Mouse (Mus musculus) midbrain, embryonic 15.5 days (tissue): ENCODE results near the gene Dnajc2. TPM values are rescaled to one million over a fixed set of nuclear protein-coding genes. Genes with fewer than 3 reads are reported as not detected.

ENCODE experiments used
- ATAC-seq: fragments of 200-750 bp; cut with Nextera tagmentation; replicated peaks from 2 replicates; pipeline ENCODE4 v1.8.0; 2017; ENCODE audit warnings: moderate TSS enrichment
- H3K27ac ChIP-seq: fragments of 300-500 bp; sonication (generic); 2 replicates; pipeline ENCODE4 v1.5.1; 2015; ENCODE audit warnings: mild to moderate bottlenecking, inconsistent platforms
- H3K27me3 ChIP-seq: fragments of 300-500 bp; sonication (generic); replicated peaks from 2 replicates; pipeline ENCODE4 v1.6.1; 2015; ENCODE audit warnings: inconsistent platforms
- H3K36me3 ChIP-seq: fragments of 300-500 bp; sonication (generic); replicated peaks from 2 replicates; pipeline ENCODE4 v1.6.1; 2015; ENCODE audit warnings: inconsistent platforms
- H3K4me1 ChIP-seq: fragments of 300-500 bp; sonication (generic); 2 replicates; pipeline ENCODE4 v1.6.1; 2015; ENCODE audit warnings: inconsistent platforms
- H3K4me2 ChIP-seq: fragments of 300-500 bp; sonication (generic); 2 replicates; pipeline ENCODE4 v1.6.1; 2015; ENCODE audit warnings: inconsistent platforms, mild to moderate bottlenecking, moderate library complexity
- H3K4me3 ChIP-seq: fragments of 300-500 bp; sonication (generic); 2 replicates; pipeline ENCODE4 v1.5.1; 2015; ENCODE audit warnings: mild to moderate bottlenecking, inconsistent platforms
- H3K9ac ChIP-seq: fragments of 300-500 bp; sonication (generic); 2 replicates; pipeline ENCODE4 v1.6.1; 2015; ENCODE audit warnings: mild to moderate bottlenecking, inconsistent platforms
- H3K9me3 ChIP-seq: fragments of 300-500 bp; sonication (generic); 2 replicates; pipeline ENCODE4 v1.6.1; 2016; ENCODE audit warnings: inconsistent platforms
- WGBS: fragments of 180-500 bp; shearing (Covaris S2); methylation state at CpG from one replicate; pipeline ENCODE4 v1.1.7; 2015; ENCODE audit warnings: mixed read lengths; 5-methylcytosine and 5-hydroxymethylcytosine counted together
- polyA plus RNA-seq: library from polyadenylated mRNA; unstranded; fragments of >200 nt; fragmentation: Nextera tagmentation; extraction: Ambion mirVana; gene quantifications from 2 replicates; pipeline ENCODE4 v1.2.1, GENCODE M21; 2015

Gene Dnajc2
- polyA plus RNA-seq, 1 experiment from 2014 or later: 71.1 TPM

DNA sequence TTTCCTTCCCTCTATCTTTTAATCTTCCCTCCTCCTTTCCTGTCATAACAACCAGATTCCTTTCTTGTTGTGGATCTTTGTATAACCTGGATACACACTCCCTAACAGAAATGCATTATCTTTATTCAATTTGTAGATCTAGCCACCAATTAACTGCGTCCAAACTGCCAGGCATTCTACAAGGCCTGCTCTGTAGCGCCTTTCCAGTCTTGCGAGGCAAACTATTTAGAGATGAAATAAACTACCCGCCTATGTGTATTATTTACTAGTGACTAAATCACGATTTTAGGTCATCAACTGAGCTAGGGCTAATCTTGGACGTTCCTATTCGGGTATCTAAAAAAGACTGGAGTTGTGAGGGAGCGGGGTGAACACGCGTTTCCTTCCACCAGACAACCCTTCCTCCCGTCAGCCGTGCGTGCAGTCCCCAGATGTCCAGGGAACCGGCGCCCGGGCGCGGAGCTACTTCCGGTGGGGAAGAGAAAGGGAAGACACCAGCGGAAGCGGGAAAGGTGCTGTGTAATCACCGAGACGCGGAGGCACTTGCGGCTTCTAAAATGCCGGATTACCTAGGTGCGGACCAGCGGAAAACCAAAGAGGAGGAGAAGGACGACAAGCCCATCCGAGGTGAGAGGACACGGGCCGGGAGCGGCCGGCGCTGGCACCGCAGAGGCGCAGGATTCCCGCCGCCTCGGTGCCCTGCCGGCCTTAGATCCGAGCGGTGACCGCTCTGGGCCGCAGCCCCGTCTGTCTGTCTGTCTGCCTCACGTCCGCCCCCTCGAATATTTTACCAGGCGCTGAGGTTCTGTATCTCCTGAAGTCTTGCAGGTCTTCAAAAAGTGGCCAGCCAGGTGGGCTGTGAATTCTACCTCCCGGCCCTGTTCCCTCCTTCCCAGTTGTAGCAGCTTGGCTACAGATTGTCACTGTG, 1.5 kb upstream of the Dnajc2 start:
- peaks cover 12% of the 10 kb centered on the region for H3K36me3 ChIP-seq
- peak overlapping the region; percentile 63 for H3K4me3 ChIP-seq
- H3K9ac ChIP-seq: peak overlapping the region; percentile 71
- peak; percentile 85 for ATAC-seq
- H3K4me1 ChIP-seq: peaks cover 32% of the 10 kb centered on the region
- H3K4me2 ChIP-seq: peak overlapping the region; percentile 58
- no peaks in the 10 kb centered on the region for H3K9me3 ChIP-seq
- 2% methylated on average over 51 of the region's 51 CpGs for WGBS
- peak overlapping the region; percentile 79 for H3K27ac ChIP-seq
- H3K27me3 ChIP-seq: no peaks in the 10 kb centered on the region

DNA sequence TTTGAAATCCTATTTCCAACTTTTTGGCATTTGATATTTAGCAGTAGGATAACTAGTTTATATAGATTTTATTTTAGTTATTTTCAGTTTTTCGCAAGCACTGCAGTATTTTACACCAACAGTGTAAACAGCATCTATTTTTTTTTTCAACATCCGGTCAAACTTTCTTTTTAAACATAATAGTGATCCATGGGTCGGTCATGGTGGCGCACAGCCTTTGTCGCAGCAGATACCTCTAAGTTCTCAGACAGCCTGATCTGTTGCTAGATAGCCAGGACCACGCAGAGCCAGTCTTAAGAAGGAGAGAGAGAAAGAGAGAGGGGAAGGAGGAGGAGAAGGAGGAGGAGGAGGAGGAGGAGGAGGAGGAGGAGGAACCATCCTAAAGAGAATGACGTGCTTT, 725 bp upstream of the Dnajc2 start:
- Histone ChIP-seq H3K9me3 (no peaks in the 10 kb centered on the region), H3K36me3 (peaks cover 19% of the 10 kb centered on the region), H3K4me2 (peak overlapping the region; percentile 58; the same call in 1 of the 2 replicates), H3K4me1 (peaks cover 32% of the 10 kb centered on the region), H3K9ac (no peak overlapping the region), H3K27ac (no peak overlapping the region), H3K27me3 (no peaks in the 10 kb centered on the region), H3K4me3 (no peak overlapping the region)
- ATAC-seq: no peak
- WGBS: 72% methylated on average over 7 of the region's 7 CpGs

DNA sequence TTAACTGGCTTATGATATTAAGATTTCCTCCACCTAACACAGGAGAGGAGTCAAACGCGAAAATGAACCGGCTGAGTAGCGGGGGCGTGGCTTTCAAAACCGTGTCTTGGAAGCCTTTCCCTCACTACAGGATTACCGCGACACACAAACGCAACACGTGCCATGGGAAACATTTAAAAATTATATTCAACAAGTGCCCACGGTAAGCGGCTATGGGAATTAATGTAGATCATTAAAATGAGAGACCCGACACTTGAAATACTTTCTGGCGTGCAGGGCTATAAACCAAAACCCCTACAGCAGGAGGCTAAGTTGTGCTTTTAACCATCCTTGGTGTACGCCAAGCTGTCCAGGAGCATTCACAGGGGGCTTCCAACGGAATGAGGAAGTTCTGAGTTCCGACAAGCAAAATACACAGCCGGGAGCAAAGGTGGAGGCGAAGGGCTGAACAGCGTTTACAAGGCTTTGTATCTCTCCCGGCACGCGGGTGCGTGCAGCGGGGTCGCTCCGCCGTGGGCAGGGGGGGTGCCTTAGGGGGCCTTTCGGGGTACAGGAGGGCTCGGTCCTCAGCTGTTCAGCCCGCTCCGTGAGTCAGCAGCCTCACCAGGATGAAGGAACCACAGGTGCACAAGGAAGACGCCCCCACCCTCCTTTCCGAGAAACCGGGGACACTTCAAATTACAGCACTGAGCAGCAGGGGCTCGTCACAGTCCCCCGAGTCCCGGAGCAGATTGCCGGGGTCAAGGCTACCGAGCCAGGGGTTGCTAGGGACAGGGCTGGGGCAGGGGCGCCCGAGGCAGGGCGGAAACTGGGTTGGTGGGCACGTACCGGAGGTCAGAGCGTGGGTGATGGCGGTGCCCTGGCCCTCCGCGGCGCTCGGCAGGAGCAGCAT, 644 bp downstream of the Dnajc2 start:
- Histone ChIP-seq H3K9ac (peak overlapping the region; percentile 84), H3K4me1 (peaks cover 30% of the 10 kb centered on the region)
- WGBS: under 1% methylated on average over 51 of the region's 51 CpGs

DNA sequence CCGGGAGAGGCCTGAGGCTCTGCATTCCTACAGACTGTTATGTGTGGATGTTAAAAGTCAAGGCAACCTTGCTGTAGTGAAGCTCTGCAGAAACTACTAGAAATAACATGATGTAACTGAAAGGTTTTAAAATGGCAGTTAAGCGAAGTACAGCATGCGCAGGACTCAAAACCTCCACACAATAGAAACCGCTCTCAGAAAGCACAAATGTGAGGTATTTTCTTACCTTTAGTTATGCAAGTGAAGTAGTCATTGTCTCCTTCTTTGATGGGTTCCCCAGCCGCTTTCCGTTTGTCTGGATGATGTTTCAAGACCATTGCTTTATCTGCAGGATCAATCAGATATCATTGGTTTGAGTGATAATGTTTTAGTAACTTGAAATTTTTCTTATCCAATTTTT, 8.6 kb downstream of the Dnajc2 start:
- H3K27me3 ChIP-seq: no peaks in the 10 kb centered on the region
- H3K4me1 ChIP-seq: no peaks in the 10 kb centered on the region
- no peak for ATAC-seq
- H3K36me3 ChIP-seq: peaks cover 53% of the 10 kb centered on the region
- H3K4me2 ChIP-seq: no peak overlapping the region
- 95% methylated on average over 6 of the region's 6 CpGs for WGBS
- H3K4me3 ChIP-seq: no peak overlapping the region
- H3K9ac ChIP-seq: no peak overlapping the region
- no peaks in the 10 kb centered on the region for H3K9me3 ChIP-seq
- H3K27ac ChIP-seq: no peak overlapping the region

More for the DNA sequence above, 644 bp downstream of the Dnajc2 start:
- peak overlapping the region; percentile 99 for H3K4me3 ChIP-seq
- peak; percentile 88 for ATAC-seq
- peaks cover 30% of the 10 kb centered on the region for H3K36me3 ChIP-seq
- H3K27ac ChIP-seq: peak overlapping the region; percentile 84
- peak overlapping the region; percentile 93 for H3K4me2 ChIP-seq
- H3K9me3 ChIP-seq: no peaks in the 10 kb centered on the region
- H3K27me3 ChIP-seq: no peaks in the 10 kb centered on the region

DNA sequence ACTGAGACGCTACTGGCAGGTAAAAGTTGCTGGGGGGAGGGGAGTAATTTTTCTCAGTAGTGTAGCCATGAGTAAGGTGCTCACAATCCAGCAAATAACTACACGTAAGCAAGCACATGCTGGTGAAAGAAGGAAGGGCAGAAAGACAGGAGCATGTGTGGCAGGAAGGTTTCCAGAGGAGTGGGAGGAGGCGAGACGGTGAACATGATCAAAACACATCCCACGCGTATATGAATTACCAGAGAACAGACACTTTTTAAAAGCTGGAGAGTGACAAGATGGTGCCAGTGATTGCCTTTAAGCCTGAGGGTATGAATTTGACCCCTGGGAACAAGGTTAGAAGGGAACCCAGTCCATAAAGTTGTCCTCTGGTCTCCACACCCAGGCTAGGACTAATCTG, 15.2 kb downstream of the Dnajc2 start:
- Histone ChIP-seq H3K4me3 (no peak overlapping the region), H3K4me1 (no peaks in the 10 kb centered on the region), H3K9ac (no peak overlapping the region), H3K36me3 (peaks cover 63% of the 10 kb centered on the region), H3K9me3 (no peaks in the 10 kb centered on the region), H3K4me2 (no peak overlapping the region), H3K27me3 (no peaks in the 10 kb centered on the region), H3K27ac (no peak overlapping the region)
- WGBS: 95% methylated on average over 6 of the region's 6 CpGs
- no peak for ATAC-seq

DNA sequence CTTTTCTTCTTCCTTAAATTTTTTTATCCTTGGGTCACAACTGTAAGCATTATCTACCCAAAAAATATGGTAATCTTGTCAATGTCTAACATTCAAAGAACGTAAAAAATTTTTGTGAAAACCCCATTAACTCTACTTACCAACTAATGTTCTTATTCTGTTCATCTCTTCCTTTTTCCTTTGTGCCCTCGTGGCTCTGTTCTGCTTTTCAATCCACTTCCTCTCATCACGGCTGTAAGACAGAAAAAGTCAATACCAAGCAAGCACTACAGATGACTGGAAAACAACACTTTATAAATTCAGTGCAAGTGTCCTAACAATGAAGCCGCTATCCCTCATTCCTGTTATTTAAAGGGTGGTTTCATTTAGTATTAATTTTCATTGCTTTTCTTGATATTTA, 16.5 kb downstream of the Dnajc2 start:
- Histone ChIP-seq H3K9me3 (no peaks in the 10 kb centered on the region), H3K36me3 (peaks cover 55% of the 10 kb centered on the region), H3K4me3 (no peak overlapping the region), H3K4me2 (no peak overlapping the region), H3K9ac (no peak overlapping the region), H3K27ac (no peak overlapping the region), H3K27me3 (no peaks in the 10 kb centered on the region), H3K4me1 (no peaks in the 10 kb centered on the region)
- no peak for ATAC-seq
- WGBS: 93% methylated on average over 4 of the region's 4 CpGs

DNA sequence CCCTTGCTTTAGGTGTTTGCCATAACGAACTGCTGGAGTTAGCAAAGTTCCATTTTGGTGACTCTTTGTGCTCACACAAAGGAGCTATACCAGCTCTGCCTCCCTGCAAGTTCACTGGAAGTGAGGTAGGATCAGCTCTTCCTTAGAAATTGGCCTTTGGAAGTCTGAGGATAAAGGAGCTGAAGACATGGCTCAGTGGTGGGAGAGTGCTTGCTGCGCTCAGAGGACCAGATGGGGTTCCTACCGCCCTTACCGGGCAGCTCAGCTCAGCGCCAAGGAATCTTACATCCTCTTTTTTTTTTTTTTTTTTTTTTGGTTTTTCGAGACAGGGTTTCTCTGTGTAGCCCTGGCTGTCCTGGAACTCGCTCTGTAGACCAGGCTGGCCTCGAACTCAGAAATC, 39.1 kb downstream of the Dnajc2 start:
- no peak overlapping the region for H3K27ac ChIP-seq
- H3K4me2 ChIP-seq: no peak overlapping the region
- 93% methylated on average over 7 of the region's 8 CpGs for WGBS
- no peak overlapping the region for H3K4me3 ChIP-seq
- ATAC-seq: no peak
- H3K27me3 ChIP-seq: no peaks in the 10 kb centered on the region
- peaks cover 79% of the 10 kb centered on the region for H3K36me3 ChIP-seq
- H3K9ac ChIP-seq: no peak overlapping the region
- no peaks in the 10 kb centered on the region for H3K4me1 ChIP-seq
- H3K9me3 ChIP-seq: no peaks in the 10 kb centered on the region

DNA sequence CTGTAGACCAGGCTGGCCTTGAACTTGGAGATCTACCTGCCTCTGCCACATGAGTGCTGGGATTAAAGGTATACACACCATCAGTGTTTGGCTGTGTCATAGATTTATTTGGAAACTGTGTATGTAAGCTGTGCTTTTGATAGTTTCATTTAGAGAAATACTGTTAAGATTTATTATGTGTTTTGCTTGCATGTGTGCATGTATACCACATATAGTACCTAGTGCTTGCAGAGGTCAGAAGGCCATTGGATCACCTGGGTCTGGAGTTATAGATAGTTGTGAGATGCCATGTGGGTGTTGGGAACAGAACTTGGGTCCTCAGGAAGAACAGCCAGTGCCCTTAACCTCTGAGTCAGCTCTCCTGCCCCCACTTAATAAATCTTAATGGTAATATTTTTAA, 40.4 kb downstream of the Dnajc2 start:
- ATAC-seq: no peak
- Histone ChIP-seq H3K27ac (no peak overlapping the region), H3K4me2 (no peak overlapping the region), H3K4me1 (no peaks in the 10 kb centered on the region), H3K4me3 (no peak overlapping the region), H3K9me3 (no peaks in the 10 kb centered on the region), H3K27me3 (no peaks in the 10 kb centered on the region), H3K9ac (no peak overlapping the region), H3K36me3 (peaks cover 80% of the 10 kb centered on the region)

DNA sequence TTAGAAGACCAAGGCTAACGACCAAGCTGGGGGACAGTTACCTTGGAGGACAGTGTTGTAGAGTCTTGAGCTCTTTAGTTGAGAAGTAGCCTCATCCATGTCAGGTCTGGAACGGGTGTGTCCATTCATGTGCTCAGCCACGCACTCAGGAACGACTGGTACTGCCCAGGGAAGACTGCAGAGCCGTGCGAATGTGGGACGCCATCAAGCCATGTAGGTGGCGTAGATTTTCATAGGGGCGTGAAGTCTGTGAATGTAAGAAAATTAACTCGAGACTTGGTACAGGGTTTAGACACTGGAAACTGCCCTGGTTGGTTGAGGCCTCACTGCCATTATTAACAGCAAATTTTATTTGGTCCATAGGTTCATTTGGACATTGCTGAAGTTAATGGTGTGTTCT, 41.4 kb downstream of the Dnajc2 start:
- ATAC-seq: no peak
- no peaks in the 10 kb centered on the region for H3K27me3 ChIP-seq
- no peak overlapping the region for H3K9ac ChIP-seq
- no peak overlapping the region for H3K4me3 ChIP-seq
- no peak overlapping the region for H3K4me2 ChIP-seq
- H3K36me3 ChIP-seq: peaks cover 72% of the 10 kb centered on the region
- H3K9me3 ChIP-seq: no peaks in the 10 kb centered on the region
- no peak overlapping the region for H3K27ac ChIP-seq
- 95% methylated on average over 10 of the region's 10 CpGs for WGBS
- peaks cover under 1% of the 10 kb centered on the region for H3K4me1 ChIP-seq

DNA sequence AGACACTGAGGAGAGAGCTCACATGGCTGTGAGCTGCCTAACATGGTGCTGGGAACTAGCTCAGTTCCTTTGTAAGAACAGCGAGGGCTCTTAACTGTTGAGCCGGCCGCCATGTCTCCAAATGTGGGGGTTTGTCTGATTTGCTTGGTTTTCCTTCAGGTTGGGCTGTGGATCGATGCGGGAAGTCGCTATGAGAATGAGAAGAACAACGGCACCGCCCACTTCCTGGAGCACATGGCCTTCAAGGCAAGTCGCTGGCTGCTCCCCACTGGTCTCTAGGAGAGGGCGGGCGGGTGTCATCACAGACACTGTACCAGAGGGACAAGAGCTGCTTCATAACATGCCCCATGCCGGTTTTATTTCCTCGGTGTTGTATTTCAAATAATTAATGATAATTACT, 45.2 kb downstream of the Dnajc2 start:
- H3K27ac ChIP-seq: no peak overlapping the region
- H3K4me2 ChIP-seq: no peak overlapping the region
- no peak for ATAC-seq
- H3K9ac ChIP-seq: no peak overlapping the region
- no peaks in the 10 kb centered on the region for H3K9me3 ChIP-seq
- H3K27me3 ChIP-seq: no peaks in the 10 kb centered on the region
- WGBS: 92% methylated on average over 13 of the region's 13 CpGs
- peaks cover 12% of the 10 kb centered on the region for H3K4me1 ChIP-seq
- H3K4me3 ChIP-seq: no peak overlapping the region
- peaks cover 43% of the 10 kb centered on the region for H3K36me3 ChIP-seq

DNA sequence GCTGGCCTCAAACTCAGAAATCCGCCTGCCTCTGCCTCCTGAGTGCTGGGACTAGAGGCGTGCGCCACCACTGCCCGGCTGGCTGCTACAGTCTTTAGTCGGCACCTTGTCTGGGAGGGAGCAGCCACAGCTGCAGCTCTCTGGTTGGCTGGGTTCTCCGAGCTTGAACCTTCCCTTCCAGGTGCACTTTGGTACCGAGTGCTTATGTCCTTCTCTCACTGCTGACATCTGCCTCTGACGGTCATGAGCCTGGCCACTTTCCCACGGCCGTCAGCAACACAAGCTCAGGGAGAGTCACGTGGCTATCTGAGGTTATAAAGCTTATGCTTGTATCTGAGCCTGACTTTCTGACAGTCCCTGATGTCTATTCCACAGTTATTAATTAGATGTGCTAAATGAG, 45.9 kb downstream of the Dnajc2 start:
- no peaks in the 10 kb centered on the region for H3K27me3 ChIP-seq
- H3K4me2 ChIP-seq: no peak overlapping the region
- 93% methylated on average over 11 of the region's 11 CpGs for WGBS
- no peak for ATAC-seq
- peaks cover 12% of the 10 kb centered on the region for H3K4me1 ChIP-seq
- H3K36me3 ChIP-seq: peaks cover 35% of the 10 kb centered on the region
- no peak overlapping the region for H3K4me3 ChIP-seq
- no peak overlapping the region for H3K9ac ChIP-seq
- no peak overlapping the region for H3K27ac ChIP-seq
- H3K9me3 ChIP-seq: no peaks in the 10 kb centered on the region

DNA sequence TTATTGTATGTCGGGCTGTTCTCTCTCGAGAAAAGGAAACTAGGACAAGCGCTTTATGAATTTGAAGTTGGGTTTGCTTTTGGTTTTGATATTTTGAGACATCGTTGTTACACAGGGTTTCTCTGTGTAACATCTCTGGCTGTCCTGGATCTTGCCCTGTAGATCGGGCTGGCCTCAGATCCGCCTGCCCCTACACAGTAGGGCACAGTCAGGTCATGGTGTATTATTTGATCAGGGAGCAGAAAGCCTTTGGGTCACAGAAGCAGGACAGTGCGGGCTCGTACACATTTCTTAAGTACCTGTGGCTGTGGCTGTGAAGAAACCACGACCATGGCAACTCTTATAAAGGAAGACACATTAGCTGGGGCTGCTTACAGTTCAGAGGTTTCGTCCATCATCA, 47.4 kb downstream of the Dnajc2 start:
- Histone ChIP-seq H3K4me2 (peak overlapping the region; percentile 76), H3K27me3 (no peaks in the 10 kb centered on the region)
- 0 out of 2 replicates have a peak, but pooled peaks have one; percentile 38 for ATAC-seq

More for the DNA sequence above, 47.4 kb downstream of the Dnajc2 start:
- H3K27ac ChIP-seq: peak overlapping the region; percentile 90; the same call in 1 of the 2 replicates
- 26% methylated on average over 10 of the region's 10 CpGs for WGBS
- peak overlapping the region; percentile 98 for H3K4me3 ChIP-seq
- no peaks in the 10 kb centered on the region for H3K9me3 ChIP-seq
- peak overlapping the region; percentile 94 for H3K9ac ChIP-seq
- peaks cover 20% of the 10 kb centered on the region for H3K36me3 ChIP-seq
- peaks cover 21% of the 10 kb centered on the region for H3K4me1 ChIP-seq
